Mouse (Mus musculus) thymus, postnatal 25 days (tissue): ENCODE results near the gene Ucn.

Experiments used
- DNase-seq: peaks from one replicate; pipeline ENCODE4 v3.0.0; 2022

The Ucn gene

GRCm38 (mm10) chr5:31138241-31138967 lies at the start of gene Ucn:
TSS of gene Ucn (minus strand) at chr5:31138829.
- no peak for DNase-seq

- no peak for DNase-seq
Measured at GRCm38 (mm10) chr5:31183678-31184077, 45.0 kb upstream of the Ucn start.

GRCm38 (mm10) chr5:31181183-31181770 lies 42.6 kb upstream of the Ucn start:
- no peak for DNase-seq

- DNase-seq = peak; percentile 94
Measured at GRCm38 (mm10) chr5:31179766-31180630, 41.4 kb upstream of the Ucn start, which contains the start of the genes Gm29609 and Gtf3c2. TSS of gene Gm29609 (minus strand) at chr5:31179911. TSS of gene Gtf3c2 (minus strand) at chr5:31180144.

GRCm38 (mm10) chr5:31179301-31179765 lies 40.7 kb upstream of the Ucn start:
- DNase-seq = no peak

GRCm38 (mm10) chr5:31168630-31169029 lies 30.0 kb upstream of the Ucn start:
- no peak for DNase-seq

GRCm38 (mm10) chr5:31164878-31165277 lies 26.2 kb upstream of the Ucn start:
- no peak for DNase-seq

- no peak for DNase-seq
Measured at GRCm38 (mm10) chr5:31162462-31162861, 23.8 kb upstream of the Ucn start.

- peak; percentile 76 for DNase-seq
Measured at GRCm38 (mm10) chr5:31154152-31154553, 15.5 kb upstream of the Ucn start, which contains the start of gene Mpv17. TSS of gene Mpv17 (minus strand) at chr5:31154251.

- no peak for DNase-seq
Measured at GRCm38 (mm10) chr5:31153516-31154151, 15.0 kb upstream of the Ucn start.

- no peak for DNase-seq
Measured at GRCm38 (mm10) chr5:31151746-31152145, 13.1 kb upstream of the Ucn start.

- no peak for DNase-seq
Measured at GRCm38 (mm10) chr5:31149781-31150180, 11.2 kb upstream of the Ucn start.

- no peak for DNase-seq
Measured at GRCm38 (mm10) chr5:31138968-31139425, 368 bp upstream of the Ucn start.

GRCm38 (mm10) chr5:31137658-31138057 lies 971 bp downstream of the Ucn start:
- DNase-seq = no peak

GRCm38 (mm10) chr5:31136730-31137424 lies 1.8 kb downstream of the Ucn start:
- DNase-seq = no peak

GRCm38 (mm10) chr5:31126050-31126449 lies 12.6 kb downstream of the Ucn start:
- DNase-seq = no peak

GRCm38 (mm10) chr5:31123481-31123880 lies 15.1 kb downstream of the Ucn start:
- no peak for DNase-seq

- DNase-seq = no peak
Measured at GRCm38 (mm10) chr5:31121111-31121510, 17.5 kb downstream of the Ucn start.

GRCm38 (mm10) chr5:31116912-31117311 lies 21.7 kb downstream of the Ucn start:
- DNase-seq = no peak

- DNase-seq = no peak
Measured at GRCm38 (mm10) chr5:31116354-31116753, 22.3 kb downstream of the Ucn start, which contains the start of gene Trim54. TSS of gene Trim54 (plus strand) at chr5:31116712.

- no peak for DNase-seq
Measured at GRCm38 (mm10) chr5:31110781-31111180, 27.8 kb downstream of the Ucn start.

- DNase-seq = no peak
Measured at GRCm38 (mm10) chr5:31108000-31108490, 30.6 kb downstream of the Ucn start, which contains the start of gene Slc30a3. TSS of gene Slc30a3 (minus strand) at chr5:31108237.
